Mouse (Mus musculus) heart, postnatal 10 days (tissue): ENCODE measurements around the gene Gchfr. TPM values are rescaled to one million over a fixed set of nuclear protein-coding genes. Genes with fewer than 3 reads are reported as not detected.

Experiments
- DNase-seq, 2 experiments: peaks; one replicate each; pipeline ENCODE4 v3.0.0; 2021
- intact Hi-C: fragments of 180-260 bp; cut with DNase I; formaldehyde crosslinking; loops from one replicate; pipeline ENCODE4 v1.15.1; 2025
- total RNA-seq, 2 experiments: library from RNA; stranded (reverse); gene quantifications; 2 replicates each; pipeline ENCODE4 v1.2.3; 2021

Gchfr gene
- 1 to 10 TPM; 1.3 to 2.9 TPM for total RNA-seq

DNA sequence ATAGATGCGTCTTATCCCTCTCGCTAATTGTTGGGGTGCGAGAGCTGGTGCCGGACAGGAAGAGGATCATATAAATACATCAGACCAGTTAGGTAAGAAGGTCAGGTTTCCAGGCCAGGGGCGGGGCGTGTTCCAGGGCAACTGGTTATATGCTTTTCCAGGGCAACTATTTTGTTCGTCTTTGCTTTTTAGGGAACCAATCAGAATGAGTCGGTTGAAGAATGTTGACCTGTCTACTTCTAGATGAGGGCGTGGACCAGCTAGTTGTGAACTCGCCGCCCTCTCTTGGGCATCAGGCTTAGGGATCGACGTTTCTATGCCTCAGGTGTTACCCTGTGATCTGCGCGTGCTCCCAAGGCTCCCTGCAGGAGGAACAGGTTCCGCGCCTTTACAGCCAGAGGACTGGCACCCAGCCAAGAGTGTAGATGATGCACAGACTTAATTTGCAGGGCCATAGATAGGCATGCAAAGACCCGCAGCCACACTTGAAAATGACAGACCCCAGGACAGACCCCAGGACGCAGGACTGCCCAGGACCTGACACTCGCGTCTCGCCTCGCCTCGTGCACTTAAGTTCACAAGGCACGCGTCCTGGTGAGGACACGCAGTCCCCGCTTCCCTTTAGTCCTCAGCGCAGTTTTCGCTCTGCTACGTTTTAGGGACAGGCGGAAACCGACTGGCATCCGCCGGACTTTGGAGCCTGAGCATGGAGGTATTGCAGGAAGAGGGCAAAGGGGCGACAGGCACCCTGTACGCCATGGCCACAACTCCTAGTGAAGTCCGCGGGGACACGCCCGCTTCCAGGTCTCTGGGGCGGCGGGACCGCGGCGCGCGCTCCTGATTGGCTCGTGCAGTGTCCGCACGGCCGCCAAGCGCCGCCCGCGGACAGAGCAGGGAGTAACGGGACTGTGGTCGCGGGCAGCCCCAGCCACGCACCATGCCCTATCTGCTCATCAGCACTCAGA, at the start of gene Gchfr:
Gchfr (plus strand) TSS at position 873 of the 965 bp plus-strand sequence.
- peak; percentile 73 to 78 for DNase-seq
- intact Hi-C loops: no loop called here

DNA sequence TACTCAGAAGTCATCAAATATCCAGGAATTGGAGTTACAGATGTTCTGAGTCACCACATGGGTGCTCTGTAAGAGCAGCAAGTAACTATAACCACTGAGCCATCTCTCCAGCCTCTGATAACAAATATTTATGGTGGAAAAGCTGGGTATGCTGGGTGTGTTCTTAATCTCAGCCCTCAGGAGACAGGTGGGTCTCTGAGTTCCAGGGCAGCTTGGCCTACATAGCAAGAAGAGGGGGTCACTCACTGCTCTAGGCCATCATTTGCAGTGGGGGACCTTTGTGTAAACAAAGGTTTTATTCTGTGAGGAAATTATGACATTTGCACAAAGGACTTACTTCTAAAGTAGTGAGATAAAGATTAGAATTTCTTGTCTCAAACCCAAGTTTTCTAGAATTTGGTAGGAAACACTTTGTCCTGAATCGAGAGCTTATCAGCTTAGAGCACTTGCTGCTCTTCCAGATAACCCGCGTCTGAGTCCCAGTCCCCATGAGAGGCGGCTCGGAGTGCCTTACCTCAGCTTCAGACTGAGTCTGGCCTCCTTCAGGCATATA, 31.2 kb upstream of the Gchfr start:
- intact Hi-C loops: no loop called here
- no peak for DNase-seq

DNA sequence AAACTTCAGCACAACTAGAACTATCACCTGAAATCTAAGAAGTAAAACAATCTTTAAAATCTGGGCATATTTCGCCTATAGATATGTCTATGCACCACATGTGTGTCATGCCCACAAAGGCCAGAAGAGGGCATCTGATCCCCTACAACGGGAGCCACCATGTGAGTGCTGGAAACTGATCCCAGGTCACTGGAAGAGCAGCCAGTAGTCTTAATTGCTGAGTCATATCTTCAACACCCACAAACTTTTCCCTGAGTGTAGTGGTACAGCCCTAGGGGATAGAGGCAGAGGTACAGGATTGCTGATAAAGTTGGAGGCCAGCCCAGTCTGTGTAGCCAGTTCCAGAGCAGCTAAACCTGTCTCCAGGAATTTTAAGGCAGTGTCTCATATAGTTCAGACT, 22.4 kb upstream of the Gchfr start:
- DNase-seq: no peak
- intact Hi-C loops: loop anchor here (2.0 kb wide), 1 partner anchor 44 kb away; no protein-coding TSS in a partner anchor

DNA sequence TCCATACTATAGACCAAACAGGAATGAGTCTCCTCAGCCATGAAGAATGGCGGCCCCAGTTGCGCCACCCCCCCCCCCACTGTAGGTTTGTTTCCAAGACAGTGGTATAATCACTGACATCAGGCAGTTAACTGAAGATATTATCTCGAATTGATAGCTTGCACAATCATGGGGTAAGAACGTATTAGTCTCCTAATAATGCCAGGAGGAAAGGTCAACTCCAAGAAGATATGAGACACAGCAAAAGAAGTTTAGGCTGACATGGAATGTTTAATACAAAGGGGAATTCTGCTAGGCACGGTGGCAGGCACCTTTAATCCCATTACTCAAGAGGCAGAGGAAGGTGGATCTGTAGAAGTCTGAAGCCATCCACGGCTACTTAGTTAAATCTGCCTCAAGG, 21.1 kb upstream of the Gchfr start:
- intact Hi-C loops: no loop called here

DNA sequence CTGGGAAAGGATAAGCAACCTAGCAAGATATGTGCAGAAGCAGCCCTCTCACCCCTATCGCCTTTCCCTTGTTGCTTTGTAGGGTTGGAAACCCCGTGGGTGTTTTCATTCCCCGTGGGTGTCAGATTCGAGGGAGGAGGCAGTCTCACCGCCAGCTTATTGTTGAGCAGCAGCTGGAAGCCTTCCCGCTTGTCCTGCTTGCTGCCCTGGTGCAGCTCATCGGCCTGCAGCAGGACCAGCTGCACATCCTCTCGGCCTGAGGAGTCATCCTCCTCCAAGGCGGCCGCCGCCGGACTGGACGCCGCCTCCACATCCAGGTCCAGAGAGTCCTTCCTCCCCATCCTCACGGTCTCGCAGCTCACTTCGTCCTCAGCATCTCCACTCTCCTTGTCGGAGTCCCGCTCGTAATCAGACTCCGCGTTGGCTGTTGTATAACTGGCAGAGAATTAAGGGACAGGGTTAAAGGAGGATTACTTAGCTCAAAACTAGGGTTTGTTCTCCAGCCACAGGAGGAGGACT, 20.4 kb upstream of the Gchfr start:
- intact Hi-C loops: no loop called here
- peak; percentile 37 to 52 for DNase-seq

More for the DNA sequence above, 21.1 kb upstream of the Gchfr start:
- no peak for DNase-seq

DNA sequence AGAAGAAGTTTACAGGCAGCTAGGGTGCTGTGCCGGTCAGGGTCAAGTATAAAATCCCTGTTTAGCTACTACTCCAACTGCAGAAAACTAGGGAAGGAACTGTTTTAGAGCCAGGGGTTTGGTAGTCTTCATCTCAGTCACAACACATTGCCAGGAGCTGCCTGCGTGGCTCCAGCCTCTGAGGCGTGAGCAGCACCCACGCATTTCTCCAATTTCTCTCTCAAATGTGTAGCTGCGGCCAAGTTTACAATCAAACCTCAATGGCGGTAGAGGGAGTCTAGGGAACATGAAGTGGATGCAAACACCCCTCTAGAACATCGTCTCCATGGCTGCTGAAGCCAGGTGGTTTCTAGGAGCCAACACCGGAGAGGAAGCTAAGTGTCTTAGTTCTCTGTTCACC, 19.8 kb upstream of the Gchfr start:
- intact Hi-C loops: no loop called here
- DNase-seq: no peak

DNA sequence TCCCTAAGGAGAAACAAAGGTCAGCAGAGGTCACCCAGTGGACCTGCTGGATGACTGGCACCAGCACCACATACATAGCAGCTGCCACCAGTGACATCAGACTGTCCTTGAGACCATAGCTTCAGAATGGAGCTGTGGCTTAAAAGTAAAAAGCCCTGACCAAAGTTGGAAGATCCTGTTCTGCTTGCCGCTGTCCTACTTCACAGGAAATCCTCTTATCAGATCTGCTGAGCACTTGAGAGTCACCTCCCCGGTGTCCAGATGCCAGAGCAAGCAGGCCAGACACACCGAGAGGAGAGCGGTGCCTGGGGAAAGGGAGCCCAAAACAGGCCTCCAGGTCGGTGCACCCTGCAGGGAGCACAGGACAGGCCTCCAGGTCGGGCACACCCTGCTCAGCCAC, 15.3 kb upstream of the Gchfr start:
- intact Hi-C loops: no loop called here
- DNase-seq: no peak

DNA sequence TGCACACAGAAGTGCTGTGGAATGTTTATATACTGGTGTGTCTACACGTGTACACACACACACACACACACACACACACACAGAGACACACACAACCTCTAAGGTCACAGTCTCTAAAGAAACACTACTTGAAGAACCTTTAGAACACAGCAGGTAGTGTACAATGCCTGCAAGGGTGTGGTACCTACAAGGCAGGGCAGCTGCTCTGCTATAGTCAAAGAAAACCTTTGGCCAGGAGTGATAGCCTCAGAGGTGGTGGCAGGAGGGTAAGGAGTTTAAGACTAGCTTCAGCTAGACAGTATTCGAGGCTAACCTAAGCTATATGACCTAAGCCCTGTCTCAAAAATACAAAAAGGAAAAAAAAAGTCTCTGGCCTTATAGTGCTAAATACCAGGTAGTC, 12.9 kb upstream of the Gchfr start:
- no peak for DNase-seq
- intact Hi-C loops: no loop called here

DNA sequence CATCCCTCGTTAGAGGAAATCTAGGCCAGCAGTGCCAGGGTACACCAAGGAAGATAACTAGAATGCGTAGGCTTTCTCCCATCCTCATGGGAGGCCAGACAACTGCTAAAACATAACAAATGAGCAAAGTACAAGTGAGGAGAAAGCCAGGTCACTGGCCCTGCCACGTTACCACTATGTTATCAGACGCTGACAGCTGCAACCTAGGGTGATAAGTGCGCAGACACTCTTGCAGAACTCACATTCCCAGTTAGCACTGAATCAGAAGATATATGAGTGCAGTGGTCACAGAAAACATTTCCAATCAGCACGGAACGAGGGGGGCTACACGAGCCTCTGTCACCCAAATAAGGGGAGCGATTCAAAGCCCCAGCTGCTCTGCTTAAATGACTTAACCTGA, 12.2 kb upstream of the Gchfr start:
- intact Hi-C loops: no loop called here
- no peak for DNase-seq

DNA sequence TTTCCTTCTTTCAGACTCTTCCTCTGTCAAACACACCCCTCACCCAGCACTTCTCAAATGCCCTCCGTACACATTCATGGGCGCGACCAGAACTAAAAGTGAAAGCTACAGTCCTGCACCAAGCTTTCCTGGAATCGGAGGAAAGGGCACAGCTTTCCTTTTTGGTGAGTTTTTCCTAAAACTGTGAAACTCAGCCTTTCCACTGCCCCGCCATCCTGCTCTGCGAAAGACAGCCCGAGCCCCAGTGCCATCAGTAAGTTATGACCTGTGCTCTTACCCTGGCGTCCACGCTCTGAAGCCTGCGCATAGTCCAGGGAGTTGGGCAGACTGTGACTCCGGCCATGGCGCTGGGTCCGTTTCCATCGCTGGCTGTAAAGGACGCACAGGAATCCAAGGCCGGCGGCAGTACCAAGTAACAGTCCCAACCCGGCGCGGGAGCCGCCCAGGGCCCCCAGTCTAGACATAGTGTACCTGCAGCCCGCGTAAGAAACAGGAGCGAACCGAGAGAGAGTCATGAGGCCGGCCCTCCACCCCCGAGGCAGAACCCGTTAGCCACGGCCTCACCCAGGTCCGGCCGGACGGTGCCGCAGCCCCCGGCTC, 11.4 kb upstream of the Gchfr start:
- intact Hi-C loops: loop anchor here (2.0 kb wide), 1 partner anchor 33 kb away; no protein-coding TSS in a partner anchor
- DNase-seq: no peak

DNA sequence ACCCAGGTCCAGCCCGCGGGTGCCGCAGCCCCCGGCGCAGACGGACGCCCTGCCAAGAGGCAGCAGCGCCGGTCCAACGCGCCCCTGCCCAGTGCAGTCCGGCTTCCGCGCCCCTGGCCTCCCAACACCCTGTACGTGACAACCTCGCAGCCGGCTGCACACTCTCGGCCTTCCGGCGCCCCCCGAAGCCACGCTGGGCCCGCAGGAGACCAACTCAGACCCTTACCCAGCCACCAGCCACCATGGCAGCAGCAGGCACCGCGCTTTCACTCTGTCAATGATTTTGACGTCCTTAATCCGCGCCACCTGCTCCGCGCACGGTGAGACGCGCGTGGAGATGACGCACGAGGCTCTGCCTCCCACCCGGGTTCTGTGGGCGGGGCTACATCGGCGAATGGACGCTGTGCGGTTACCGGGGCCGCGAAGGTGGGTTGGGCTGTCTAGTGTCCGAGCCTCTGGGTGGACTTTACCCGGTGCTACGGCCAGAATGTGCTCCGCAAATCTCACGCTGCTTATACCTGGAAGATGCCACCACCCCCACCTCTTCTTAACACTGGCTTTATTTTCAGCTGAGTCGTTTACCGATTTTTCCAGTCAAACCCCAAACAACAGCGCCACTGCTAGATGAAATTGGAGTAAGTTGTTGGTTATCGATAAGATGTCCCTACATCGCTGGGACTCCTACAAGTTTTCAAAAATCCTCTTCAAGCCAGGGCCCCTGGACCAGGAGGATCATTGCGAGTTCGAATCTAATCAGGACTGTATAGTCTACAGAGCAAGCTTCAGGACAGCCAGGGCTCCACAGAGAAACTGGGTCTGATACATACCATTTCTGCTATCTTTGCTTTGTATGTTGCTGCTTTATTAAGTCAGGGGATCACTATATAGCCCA, 10.6 kb upstream of the Gchfr start, which contains the start of gene Rmdn3:
Rmdn3 (minus strand) TSS at position 354 of the 892 bp plus-strand sequence.
- DNase-seq: peak; percentile 95 to 97
- intact Hi-C loops: loop anchor here (2.0 kb wide), 1 partner anchor 32 kb away; no protein-coding TSS in a partner anchor

DNA sequence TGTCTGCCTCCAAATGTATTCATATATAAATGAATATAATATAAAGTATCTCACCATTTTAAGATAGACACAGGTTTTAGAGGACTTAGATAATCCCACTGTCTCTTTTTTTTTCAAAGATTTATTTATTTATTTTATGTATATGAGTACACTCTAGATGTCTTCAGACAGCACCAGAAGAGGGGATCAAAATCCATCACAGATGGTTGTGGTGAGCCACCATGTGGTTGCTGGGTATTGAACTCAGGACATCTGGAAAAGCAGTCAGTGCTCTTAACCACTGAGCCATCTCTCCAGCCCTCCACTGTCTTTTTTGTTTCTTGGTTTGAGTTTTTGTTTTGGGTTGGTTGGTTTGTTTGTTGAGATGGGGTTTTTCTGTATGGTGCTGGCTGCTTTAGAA, 9.7 kb upstream of the Gchfr start:
- intact Hi-C loops: loop anchor here (2.0 kb wide), 1 partner anchor 31 kb away; no protein-coding TSS in a partner anchor
- DNase-seq: no peak

DNA sequence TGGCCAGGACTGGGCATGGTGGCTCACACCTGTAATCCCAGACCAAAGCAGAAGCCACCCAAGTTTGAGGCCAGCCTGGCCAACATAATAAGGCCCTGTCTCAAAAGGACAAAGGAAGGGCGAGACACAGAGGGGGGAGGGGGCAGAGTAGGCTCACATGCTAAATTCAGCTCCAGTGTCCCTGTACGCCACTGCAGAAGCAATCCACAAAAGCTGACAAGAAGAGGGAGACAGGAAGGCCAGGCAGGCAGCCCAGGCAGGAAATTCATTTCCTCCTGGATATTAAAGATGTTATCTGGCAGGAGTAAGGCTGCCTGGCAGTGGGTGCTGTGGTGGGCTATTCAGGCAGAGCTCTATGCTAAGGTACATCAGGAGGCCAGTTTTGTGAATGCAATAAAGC, 6.3 kb upstream of the Gchfr start:
- DNase-seq: peak; percentile 51 to 52
- intact Hi-C loops: no loop called here

DNA sequence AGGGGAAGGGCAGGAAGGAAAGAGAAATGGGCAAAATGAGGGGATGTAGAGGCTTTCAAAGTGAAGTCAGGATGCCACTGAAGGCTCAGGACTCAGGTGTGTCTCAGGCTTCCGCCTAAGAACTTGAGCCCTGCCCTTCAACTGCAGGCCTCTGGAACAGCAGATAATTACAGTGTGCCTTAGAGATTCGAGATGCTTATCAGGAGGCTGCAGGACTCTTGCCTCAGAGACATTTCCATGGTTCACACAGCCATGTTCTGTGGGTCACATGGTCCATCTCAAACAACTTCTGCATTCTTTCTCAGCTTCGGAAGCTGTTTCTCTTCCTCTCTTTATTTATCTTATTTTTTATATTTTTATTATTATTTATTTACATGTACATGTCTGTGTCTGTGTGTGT, 4.4 kb upstream of the Gchfr start:
- no peak for DNase-seq
- intact Hi-C loops: no loop called here

DNA sequence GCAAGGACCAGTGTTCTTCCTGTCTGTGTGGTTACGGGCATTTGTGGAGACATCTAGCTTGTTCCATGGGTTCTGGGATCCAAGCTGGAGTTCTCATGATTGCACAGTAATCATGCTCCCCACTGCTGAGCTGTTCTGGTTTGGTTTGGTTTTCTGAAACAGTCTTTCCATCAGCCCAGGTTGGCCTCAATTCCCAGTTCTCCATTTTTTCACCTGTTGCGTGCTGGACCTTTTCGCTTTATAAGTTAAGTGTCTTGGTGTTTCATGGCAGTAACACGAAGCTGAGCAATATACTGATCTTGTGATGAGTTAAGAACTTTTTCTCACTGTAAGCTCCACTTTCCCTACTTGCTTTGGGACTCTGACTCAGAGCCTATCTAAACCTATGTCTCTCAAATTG, 3.6 kb upstream of the Gchfr start:
- no peak for DNase-seq
- intact Hi-C loops: no loop called here

DNA sequence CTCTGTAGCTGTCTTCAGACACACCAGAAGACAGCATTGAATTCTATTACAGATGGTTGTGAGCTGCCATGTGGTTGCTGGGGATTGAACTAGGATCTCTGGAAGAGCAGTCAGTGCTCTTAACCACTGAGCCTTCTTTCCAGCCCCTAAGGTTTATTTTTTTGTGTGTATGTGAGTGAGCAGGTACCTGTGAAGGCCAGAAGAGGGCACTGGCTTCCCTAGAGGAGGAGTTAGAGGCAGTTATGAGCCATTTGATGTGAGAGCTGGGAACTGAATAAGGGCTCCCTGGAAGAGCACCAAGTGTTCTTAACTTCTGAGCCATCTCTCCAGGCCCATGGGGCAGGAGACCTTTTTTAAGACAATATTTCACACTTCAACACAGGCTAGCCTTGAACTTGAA, 2.2 kb upstream of the Gchfr start:
- no peak for DNase-seq
- intact Hi-C loops: no loop called here

DNA sequence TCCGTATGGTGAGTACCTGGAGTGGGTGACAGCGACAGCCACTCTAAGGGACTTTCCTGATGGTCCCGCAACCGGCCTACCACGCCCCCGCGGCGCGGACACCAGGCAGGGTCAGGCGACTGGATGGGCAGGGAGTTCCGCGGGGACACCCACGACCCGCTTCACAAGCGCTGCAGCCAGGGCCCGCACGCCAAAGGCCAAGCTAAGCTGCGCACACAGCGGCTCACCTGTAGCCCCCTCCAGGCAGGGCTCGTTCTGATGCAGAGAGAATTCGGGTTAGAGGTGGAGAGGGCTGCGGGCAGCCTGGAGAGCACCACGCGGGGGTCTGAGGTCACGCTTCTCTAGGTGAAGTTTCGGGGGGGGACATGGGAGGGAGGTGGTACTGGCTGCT, 288 bp downstream of the Gchfr start:
- DNase-seq: no peak
- intact Hi-C loops: no loop called here

DNA sequence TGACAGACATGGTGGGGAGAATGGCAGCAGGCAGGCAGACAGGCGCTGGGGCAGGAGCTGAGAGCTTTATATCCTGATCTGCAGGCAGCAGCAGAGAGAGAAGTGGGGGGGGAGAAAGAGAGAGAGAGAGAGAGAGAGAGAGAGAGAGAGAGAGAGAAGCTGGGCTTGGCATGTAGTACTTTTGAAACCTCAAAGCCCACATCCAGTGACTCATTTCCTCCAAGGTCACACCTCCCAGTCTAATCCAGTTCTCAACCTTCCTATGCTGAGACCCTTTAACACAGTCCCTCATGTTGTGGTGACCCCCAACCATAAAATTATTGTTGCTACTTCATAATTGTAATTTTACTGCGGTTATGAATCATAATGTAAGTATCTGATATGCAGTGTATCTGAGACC, 2.7 kb downstream of the Gchfr start:
- no peak for DNase-seq
- intact Hi-C loops: no loop called here

DNA sequence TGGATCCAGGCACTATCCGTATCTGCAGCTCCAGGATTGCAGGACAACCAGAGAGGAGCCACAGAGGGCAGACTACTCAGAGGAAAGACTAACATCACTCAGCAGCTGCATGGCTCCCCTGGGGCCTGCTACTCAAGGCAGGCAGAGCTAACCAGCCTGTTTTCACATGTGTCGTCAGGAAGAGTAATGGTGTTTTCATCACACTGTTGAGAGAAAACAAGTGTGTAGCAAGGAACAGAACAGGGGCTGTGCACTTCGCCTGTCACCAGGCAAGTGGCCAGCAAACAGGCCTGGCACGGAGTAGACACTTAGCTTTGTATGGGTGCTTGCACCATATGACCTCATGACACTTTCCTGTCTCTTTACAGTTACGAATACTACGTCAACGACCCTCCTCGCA, 4.0 kb downstream of the Gchfr start:
- DNase-seq: peak; percentile 44 to 59
- intact Hi-C loops: no loop called here

DNA sequence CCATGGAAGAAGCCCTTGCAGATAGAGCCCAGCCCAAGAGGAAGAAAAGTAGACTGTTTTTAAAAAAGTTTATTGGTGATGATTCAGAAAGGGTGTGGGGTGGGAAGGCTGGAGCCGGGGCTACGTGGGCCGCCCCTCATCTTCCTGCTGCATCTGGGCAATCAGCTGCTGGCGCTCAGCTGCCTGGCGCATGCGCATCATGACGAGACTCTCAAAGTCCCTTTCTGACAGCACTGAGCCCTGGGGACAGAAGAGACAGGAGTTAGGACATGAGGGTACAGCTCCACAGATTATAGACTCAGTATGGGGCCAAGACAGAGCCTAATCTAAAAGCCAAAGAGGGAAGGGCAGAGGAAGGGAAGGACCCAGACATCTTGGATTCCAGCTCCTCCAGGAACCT, 4.9 kb downstream of the Gchfr start:
- no peak for DNase-seq
- intact Hi-C loops: no loop called here
